Mouse (Mus musculus): ENCODE measurements around the gene Ptpn11. TPM values are rescaled to one million over a fixed set of nuclear protein-coding genes. Genes with fewer than 3 reads are reported as not detected.
"Not testable (repeated sequence)": the region's sequence is repeated elsewhere in the genome, so short reads cannot be mapped to it uniquely, and the experiment has no call there.

The Ptpn11 gene
- polyA plus RNA-seq, 1 experiment from 2014 or later, result 17.4 TPM

DNA sequence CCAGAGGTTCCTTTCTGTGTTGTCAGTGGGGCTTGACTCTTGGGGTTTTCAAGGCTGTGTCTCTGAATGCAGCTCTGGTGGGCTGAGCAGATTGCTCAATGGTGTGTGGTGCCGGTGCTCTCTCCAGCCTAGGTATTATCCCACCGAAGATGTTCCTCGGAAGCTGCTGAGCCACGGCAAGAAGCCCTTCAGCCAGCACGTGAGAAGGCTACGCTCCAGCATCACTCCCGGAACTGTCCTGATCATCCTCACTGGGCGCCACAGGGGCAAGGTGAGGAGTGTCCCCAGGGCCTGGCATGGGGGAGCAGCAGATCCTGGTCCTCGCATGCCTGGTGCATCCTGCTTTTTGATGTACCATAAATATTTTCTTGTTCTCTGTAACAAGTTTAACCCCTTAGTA is 15.3 kb upstream of the Ptpn11 start:
- H3K27me3 ChIP-seq (ENCODE audit: control insufficient read depth, insufficient read depth, low read length), result no peaks in the 10 kb centered on the region
- WGBS, result 72% methylated on average over 9 of the region's 9 CpGs
- no peak for ATAC-seq (replicated peaks; ENCODE audit: extremely low read depth, insufficient read depth, low FRiP score)
- H3K4me3 ChIP-seq (ENCODE audit: low read length), result no peak overlapping the region
- peaks cover 44% of the 10 kb centered on the region for H3K36me3 ChIP-seq (ENCODE audit: control insufficient read depth, insufficient read depth)
- H3K9ac ChIP-seq (ENCODE audit: low read length), result no peak overlapping the region
- H3K27ac ChIP-seq (ENCODE audit: low read length), result no peak overlapping the region
- H3K9me3 ChIP-seq (replicated peaks; ENCODE audit: control insufficient read depth, low read length), result no peaks in the 10 kb centered on the region
- no peak overlapping the region for H3K4me2 ChIP-seq (ENCODE audit: low read depth, low read length)
- peaks cover 20% of the 10 kb centered on the region for H3K4me1 ChIP-seq (ENCODE audit: control insufficient read depth, insufficient read depth, low read length)

DNA sequence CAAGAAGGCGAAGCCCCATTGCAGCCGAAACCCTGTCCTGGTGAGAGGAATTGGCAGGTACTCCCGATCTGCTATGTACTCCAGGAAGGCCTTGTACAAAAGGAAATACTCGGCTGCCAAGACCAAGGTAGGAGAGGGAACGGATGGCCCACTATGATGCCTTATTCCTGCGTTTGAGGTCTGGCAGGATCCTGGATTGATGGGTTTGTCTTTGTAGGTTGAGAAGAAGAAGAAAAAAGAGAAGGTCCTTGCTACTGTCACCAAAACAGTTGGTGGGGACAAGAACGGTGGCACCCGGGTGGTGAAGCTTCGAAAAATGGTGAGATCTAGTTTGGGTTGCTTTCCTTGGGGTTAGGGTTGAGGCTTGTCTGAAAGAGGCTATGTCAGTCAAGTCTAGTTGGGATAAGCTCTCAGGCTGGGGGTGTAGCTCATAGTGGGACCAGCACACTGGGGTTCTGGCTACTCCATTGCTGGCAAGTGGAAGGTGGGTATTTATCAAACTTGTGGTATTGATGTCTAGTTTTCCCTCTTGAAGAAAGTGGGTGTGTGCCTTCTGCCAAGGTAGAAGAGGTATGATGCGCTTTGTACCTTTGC is 14.4 kb upstream of the Ptpn11 start:
- Histone ChIP-seq H3K4me1 (ENCODE audit: control insufficient read depth, insufficient read depth, low read length) (peaks cover 20% of the 10 kb centered on the region), H3K36me3 (ENCODE audit: control insufficient read depth, insufficient read depth) (peaks cover 35% of the 10 kb centered on the region), H3K9ac (ENCODE audit: low read length) (peak overlapping the region; percentile 86), H3K4me2 (ENCODE audit: low read depth, low read length) (peak overlapping the region; percentile 82), H3K4me3 (ENCODE audit: low read length) (peak overlapping the region; percentile 64)
- ATAC-seq (replicated peaks; ENCODE audit: extremely low read depth, insufficient read depth, low FRiP score); H3K9me3 ChIP-seq (replicated peaks; ENCODE audit: control insufficient read depth, low read length); H3K27me3 ChIP-seq (ENCODE audit: control insufficient read depth, insufficient read depth, low read length); H3K27ac ChIP-seq (ENCODE audit: low read length): not testable (repeated sequence)
- WGBS, result 62% methylated on average over 8 of the region's 10 CpGs

DNA sequence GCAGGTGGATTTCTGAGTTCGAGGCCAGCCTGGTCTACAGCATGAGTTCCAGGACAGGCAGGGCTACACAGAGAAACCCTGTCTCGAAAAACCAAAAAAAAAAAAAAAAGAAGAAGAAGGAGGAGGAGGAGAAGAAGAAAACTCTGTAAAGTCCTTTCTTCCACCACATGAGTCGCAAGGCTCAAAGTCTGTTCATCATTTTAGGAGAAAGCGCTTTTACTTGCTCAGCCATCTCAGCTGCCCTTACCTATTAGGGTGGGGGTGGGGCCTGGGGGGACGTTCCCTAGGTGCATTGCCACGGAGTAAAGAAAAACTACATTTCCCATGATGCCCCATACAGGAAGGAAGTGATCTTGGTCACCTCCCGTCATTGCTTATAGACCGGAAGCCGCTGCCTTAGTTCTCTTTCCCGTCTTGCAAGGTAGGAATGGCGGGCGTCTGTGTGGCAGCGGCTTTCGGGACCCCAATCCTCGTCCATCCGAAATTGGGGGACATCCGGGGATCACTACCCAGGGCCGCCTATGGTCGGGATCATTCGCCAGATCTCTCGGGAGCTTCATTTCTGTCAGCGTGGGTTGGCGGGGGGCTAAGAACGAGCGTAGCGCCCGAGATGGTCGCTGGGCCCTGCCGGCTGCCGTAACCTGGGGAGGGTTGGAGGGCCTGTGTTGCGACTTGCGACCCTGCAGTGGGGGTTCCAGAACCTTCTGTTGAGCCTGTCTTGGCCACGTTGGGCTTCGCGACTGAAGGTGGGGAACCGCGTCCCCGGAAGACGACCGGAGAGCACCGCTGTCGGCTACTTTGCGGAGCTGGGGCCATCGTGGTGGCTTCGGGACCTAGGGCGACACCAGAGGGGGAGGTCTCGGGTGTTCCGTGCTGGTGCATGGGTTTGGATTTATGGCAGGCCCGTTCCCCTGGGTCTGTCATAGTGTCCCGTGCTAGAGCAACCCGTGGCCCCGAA is 13.2 kb upstream of the Ptpn11 start, which contains the start of gene Rpl6:
TSS of gene Rpl6 (plus strand) at position 350 of the 958 bp plus-strand sequence.
- peak; percentile 91 for ATAC-seq (replicated peaks; ENCODE audit: extremely low read depth, insufficient read depth, low FRiP score)
- Histone ChIP-seq H3K27me3 (ENCODE audit: control insufficient read depth, insufficient read depth, low read length) (no peaks in the 10 kb centered on the region), H3K4me1 (ENCODE audit: control insufficient read depth, insufficient read depth, low read length) (peaks cover 20% of the 10 kb centered on the region), H3K9ac (ENCODE audit: low read length) (peak within 1 kb of the TSS; percentile 86), H3K4me2 (ENCODE audit: low read depth, low read length) (peak within 1 kb of the TSS; percentile 82), H3K4me3 (ENCODE audit: low read length) (peak within 1 kb of the TSS; percentile 64), H3K9me3 (replicated peaks; ENCODE audit: control insufficient read depth, low read length) (no peaks in the 10 kb centered on the region), H3K36me3 (ENCODE audit: control insufficient read depth, insufficient read depth) (peaks cover 29% of the 10 kb centered on the region), H3K27ac (ENCODE audit: low read length) (peak within 1 kb of the TSS; percentile 63)
- WGBS, result 1% methylated on average over 52 of the region's 52 CpGs

DNA sequence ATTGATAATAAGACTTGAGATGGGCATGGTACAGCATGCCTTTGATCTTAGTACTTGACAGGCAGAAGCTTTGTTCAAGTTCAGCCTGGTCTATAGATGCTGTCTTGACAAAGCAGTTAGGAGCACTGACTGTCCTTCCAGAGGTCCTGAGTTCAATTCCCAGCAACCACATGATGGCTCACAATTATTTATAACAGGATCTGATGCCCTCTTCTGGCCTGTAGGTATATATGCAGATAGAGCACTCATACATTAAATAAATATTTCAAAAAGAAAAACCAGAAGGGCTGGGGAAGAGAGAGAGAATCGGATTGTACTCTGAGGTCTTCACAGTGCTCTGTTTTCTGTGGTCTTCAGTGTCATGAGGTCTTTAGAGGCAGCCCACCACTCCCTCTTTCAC is 11.3 kb upstream of the Ptpn11 start:
- no peak overlapping the region for H3K4me2 ChIP-seq (ENCODE audit: low read depth, low read length)
- peaks cover 11% of the 10 kb centered on the region for H3K36me3 ChIP-seq (ENCODE audit: control insufficient read depth, insufficient read depth)
- no peaks in the 10 kb centered on the region for H3K9me3 ChIP-seq (replicated peaks; ENCODE audit: control insufficient read depth, low read length)
- H3K9ac ChIP-seq (ENCODE audit: low read length), result no peak overlapping the region
- 78% methylated on average over 1 of the region's 1 CpGs for WGBS
- H3K4me3 ChIP-seq (ENCODE audit: low read length), result no peak overlapping the region
- H3K4me1 ChIP-seq (ENCODE audit: control insufficient read depth, insufficient read depth, low read length), result peaks cover 16% of the 10 kb centered on the region
- H3K27me3 ChIP-seq (ENCODE audit: control insufficient read depth, insufficient read depth, low read length), result no peaks in the 10 kb centered on the region
- no peak for ATAC-seq (replicated peaks; ENCODE audit: extremely low read depth, insufficient read depth, low FRiP score)
- H3K27ac ChIP-seq (ENCODE audit: low read length), result no peak overlapping the region

DNA sequence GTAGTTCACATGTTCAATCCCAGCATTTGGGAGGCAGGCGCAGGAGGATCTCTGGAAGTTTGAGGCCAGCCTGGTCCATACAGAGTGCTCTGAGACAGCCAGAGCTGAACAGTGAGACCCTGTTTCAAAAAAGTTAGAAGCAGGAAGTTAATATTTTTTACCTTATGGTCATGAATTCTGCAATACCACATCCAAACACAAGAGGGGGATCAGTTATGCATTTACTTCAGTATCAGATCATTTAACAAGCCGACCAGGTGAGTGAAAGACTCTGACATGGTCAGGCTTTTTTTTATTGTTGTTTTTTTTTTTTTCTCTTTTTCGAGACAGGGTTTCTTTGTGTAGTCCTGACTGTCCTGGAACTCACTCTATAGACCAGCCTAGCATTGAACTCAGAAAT is 10.5 kb upstream of the Ptpn11 start:
- H3K36me3 ChIP-seq (ENCODE audit: control insufficient read depth, insufficient read depth), result peaks cover 4% of the 10 kb centered on the region; the same call in 1 of the 2 replicates
- no peak overlapping the region for H3K4me2 ChIP-seq (ENCODE audit: low read depth, low read length)
- no peak overlapping the region for H3K27ac ChIP-seq (ENCODE audit: low read length)
- H3K4me3 ChIP-seq (ENCODE audit: low read length), result no peak overlapping the region
- H3K9me3 ChIP-seq (replicated peaks; ENCODE audit: control insufficient read depth, low read length), result no peaks in the 10 kb centered on the region
- H3K4me1 ChIP-seq (ENCODE audit: control insufficient read depth, insufficient read depth, low read length), result peaks cover 12% of the 10 kb centered on the region
- 37% methylated on average over 3 of the region's 3 CpGs for WGBS
- ATAC-seq (replicated peaks; ENCODE audit: extremely low read depth, insufficient read depth, low FRiP score), result no peak
- no peaks in the 10 kb centered on the region for H3K27me3 ChIP-seq (ENCODE audit: control insufficient read depth, insufficient read depth, low read length)
- no peak overlapping the region for H3K9ac ChIP-seq (ENCODE audit: low read length)

DNA sequence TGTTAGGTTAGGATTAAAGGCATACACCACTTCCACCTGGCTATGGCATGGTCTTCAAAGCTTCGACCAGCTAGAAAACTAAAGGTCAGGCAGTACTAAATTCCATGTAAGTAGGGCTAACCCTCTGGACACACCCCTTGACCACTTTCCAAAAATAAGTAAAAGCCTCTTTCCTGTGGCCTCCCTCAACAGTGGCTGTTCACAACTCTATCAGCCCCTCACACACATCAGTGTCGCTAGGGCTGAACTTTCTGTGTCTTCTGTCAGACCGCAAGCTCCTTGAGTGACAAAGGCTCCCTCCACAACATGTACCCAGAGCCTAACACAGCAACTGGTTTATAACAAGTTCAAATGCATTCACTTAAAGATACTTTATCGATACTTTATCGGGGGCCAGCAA is 7.2 kb upstream of the Ptpn11 start:
- no peak overlapping the region for H3K27ac ChIP-seq (ENCODE audit: low read length)
- 65% methylated on average over 5 of the region's 5 CpGs for WGBS
- no peaks in the 10 kb centered on the region for H3K27me3 ChIP-seq (ENCODE audit: control insufficient read depth, insufficient read depth, low read length)
- H3K9me3 ChIP-seq (replicated peaks; ENCODE audit: control insufficient read depth, low read length), result no peaks in the 10 kb centered on the region
- no peak overlapping the region for H3K4me3 ChIP-seq (ENCODE audit: low read length)
- H3K4me1 ChIP-seq (ENCODE audit: control insufficient read depth, insufficient read depth, low read length), result no peaks in the 10 kb centered on the region
- no peak overlapping the region for H3K9ac ChIP-seq (ENCODE audit: low read length)
- no peak for ATAC-seq (replicated peaks; ENCODE audit: extremely low read depth, insufficient read depth, low FRiP score)
- H3K4me2 ChIP-seq (ENCODE audit: low read depth, low read length), result no peak overlapping the region
- no peaks in the 10 kb centered on the region for H3K36me3 ChIP-seq (ENCODE audit: control insufficient read depth, insufficient read depth)

DNA sequence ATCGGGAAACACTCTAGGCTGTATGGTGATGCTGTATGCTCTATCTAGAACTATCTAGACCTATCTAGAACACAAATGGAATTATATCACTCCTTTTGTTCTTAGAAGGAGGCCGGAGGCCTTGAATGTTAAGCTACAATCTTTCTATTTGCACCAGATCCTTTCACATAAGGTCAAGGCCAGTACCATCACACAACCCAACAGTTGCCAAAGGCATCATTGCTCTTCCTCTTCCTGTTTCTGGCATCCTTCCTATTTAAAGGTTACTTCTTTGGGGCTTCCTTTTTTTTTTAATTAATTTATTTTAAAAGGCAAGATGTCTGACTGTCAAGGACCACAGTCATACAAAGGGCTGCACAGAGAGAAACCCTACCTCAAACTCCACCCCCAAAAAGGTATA is 6.1 kb upstream of the Ptpn11 start:
- no peaks in the 10 kb centered on the region for H3K9me3 ChIP-seq (replicated peaks; ENCODE audit: control insufficient read depth, low read length)
- whole genome bisulfite sequencing, result 83% methylated on average over 2 of the region's 2 CpGs
- H3K4me2 ChIP-seq (ENCODE audit: low read depth, low read length), result no peak overlapping the region
- no peak overlapping the region for H3K9ac ChIP-seq (ENCODE audit: low read length)
- no peaks in the 10 kb centered on the region for H3K36me3 ChIP-seq (ENCODE audit: control insufficient read depth, insufficient read depth)
- no peak overlapping the region for H3K27ac ChIP-seq (ENCODE audit: low read length)
- no peaks in the 10 kb centered on the region for H3K27me3 ChIP-seq (ENCODE audit: control insufficient read depth, insufficient read depth, low read length)
- H3K4me1 ChIP-seq (ENCODE audit: control insufficient read depth, insufficient read depth, low read length), result no peaks in the 10 kb centered on the region
- H3K4me3 ChIP-seq (ENCODE audit: low read length), result no peak overlapping the region
- no peak for ATAC-seq (replicated peaks; ENCODE audit: extremely low read depth, insufficient read depth, low FRiP score)

DNA sequence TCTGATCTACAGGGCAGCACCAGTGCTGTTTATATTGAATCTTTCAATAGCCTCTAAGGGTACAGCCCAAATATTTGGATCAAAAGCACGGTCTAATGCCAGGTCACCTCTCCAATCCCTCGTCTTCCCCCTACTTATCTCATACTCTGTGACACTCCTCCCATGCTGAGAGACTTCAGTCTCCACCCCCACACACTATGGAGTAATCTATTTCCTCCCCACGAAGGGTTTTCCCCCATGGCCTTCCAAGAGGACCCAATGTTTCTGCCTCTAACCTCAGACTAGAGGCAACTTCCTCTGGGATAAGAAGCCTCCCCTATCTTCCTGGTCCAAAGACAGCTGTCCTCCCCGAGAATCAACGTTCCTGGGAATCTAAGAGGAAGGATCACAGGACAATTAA is 5.6 kb upstream of the Ptpn11 start:
- H3K9ac ChIP-seq (ENCODE audit: low read length), result no peak overlapping the region
- no peaks in the 10 kb centered on the region for H3K36me3 ChIP-seq (ENCODE audit: control insufficient read depth, insufficient read depth)
- peaks cover 3% of the 10 kb centered on the region for H3K4me1 ChIP-seq (ENCODE audit: control insufficient read depth, insufficient read depth, low read length)
- no peak overlapping the region for H3K4me2 ChIP-seq (ENCODE audit: low read depth, low read length)
- H3K27ac ChIP-seq (ENCODE audit: low read length), result no peak overlapping the region
- 35% methylated on average over 5 of the region's 5 CpGs for WGBS
- no peaks in the 10 kb centered on the region for H3K9me3 ChIP-seq (replicated peaks; ENCODE audit: control insufficient read depth, low read length)
- H3K4me3 ChIP-seq (ENCODE audit: low read length), result no peak overlapping the region
- no peak for ATAC-seq (replicated peaks; ENCODE audit: extremely low read depth, insufficient read depth, low FRiP score)
- H3K27me3 ChIP-seq (ENCODE audit: control insufficient read depth, insufficient read depth, low read length), result no peaks in the 10 kb centered on the region

DNA sequence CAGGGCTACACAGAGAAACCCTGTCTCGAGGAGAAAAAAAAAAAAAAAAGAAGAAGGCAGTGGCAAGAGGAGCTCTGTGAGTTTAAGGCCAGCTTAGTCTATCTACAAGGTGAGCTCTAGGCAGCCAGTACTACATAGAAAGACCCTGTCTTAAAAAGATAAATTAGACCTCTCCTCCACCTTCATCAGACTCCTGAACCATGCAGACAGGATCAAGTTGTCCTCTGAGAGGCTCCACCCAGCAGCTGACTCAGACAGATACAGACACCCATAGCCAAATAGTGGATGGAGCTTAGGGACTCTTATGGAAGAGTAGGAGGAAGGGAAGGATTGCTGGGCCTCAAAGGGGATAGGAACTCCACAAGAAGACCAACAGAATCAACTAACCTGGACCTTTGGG is 3.0 kb upstream of the Ptpn11 start:
- Histone ChIP-seq H3K4me1 (ENCODE audit: control insufficient read depth, insufficient read depth, low read length) (peaks cover 14% of the 10 kb centered on the region), H3K27me3 (ENCODE audit: control insufficient read depth, insufficient read depth, low read length) (no peaks in the 10 kb centered on the region), H3K36me3 (ENCODE audit: control insufficient read depth, insufficient read depth) (no peaks in the 10 kb centered on the region), H3K4me2 (ENCODE audit: low read depth, low read length) (no peak overlapping the region), H3K9me3 (replicated peaks; ENCODE audit: control insufficient read depth, low read length) (no peaks in the 10 kb centered on the region), H3K27ac (ENCODE audit: low read length) (no peak overlapping the region), H3K9ac (ENCODE audit: low read length) (no peak overlapping the region), H3K4me3 (ENCODE audit: low read length) (no peak overlapping the region)
- ATAC-seq (replicated peaks; ENCODE audit: extremely low read depth, insufficient read depth, low FRiP score), result no peak
- WGBS, result 38% methylated on average over 1 of the region's 1 CpGs
